Mouse (Mus musculus): ENCODE results near the gene Olfr1373.

The Olfr1373 gene

DNA sequence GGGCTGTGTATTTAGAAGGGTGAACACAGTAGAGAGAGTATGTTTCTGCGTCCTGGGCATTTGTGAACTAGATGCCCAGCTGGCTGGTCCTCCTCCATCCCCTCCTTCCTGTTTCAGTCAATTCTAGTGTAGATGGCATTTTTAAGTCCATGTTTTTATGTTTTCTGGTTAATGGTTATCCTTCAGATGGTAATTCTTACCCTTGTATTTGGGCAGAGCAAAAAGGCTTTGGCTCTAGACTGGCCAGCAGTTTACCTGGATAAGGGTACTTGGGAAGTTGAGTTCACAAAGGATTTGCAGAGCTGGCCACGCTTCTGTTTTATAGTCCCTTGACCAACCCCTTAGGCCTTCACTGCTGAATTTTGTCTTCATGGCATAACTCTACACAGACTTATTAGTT is 39.3 kb downstream of the Olfr1373 start:
- no peak for DNase-seq (ENCODE audit: low spot score)

DNA sequence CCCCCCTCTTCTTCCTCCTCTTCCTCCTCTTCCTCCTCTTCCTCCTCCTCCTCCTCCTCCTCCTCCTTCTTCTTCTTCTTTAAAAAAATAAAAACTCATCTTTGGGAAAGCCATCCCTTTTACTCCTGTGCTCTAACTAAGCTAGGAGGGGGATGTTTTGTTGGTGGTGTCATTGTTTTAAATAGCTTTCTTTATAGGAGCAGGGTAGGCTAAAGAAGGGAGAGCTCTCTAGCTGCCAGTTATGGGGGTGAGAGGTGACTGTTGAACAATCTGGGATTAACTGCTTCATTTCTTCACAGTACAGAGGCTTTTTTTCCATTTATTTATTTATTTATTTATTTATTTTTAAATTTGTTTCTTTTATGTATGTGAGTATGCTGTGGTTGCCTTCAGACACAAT is 39.8 kb downstream of the Olfr1373 start:
- DNase-seq (ENCODE audit: low spot score), result no peak

DNA sequence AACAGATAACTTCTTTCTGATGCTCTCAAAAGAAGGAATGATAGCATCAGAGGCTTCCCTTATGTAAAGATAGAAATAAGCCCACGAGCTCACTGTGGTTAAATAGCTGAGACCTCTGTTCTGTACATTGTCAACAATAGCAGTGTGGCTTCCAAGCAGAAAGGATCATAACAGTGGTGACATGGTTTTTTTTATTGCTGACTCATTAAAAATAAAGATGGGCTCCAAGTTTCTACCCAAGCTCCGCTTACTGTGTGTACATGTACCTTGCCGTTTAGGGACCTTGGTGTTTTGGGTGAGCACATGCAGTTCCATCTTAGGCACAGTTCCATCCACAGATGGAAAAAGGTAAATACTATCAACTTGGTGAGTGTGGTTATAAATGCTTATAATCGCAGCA is 42.4 kb downstream of the Olfr1373 start:
- no peak for DNase-seq (ENCODE audit: low spot score)

DNA sequence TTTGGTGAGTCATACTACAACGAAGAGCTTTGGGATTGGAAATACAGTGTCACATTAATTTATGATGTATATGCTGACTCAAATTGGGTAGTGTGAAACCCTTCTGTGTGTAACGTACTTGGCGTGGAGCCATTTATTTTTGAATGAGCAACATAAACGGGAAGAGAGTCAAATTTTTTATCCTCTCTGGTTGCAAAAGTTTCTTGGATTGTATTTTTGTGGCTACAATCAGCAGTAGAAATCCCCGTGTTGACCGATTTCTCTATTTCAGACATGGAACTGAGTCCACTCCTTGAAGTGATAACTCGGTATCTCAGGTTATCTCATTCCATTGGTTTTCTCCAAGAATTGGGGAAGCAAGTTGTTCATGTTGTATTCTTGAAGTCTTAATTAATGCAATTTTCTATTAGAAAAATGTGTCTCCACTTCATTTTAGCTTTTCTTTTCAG is 45.5 kb downstream of the Olfr1373 start:
- no peak for DNase-seq (ENCODE audit: low spot score)

GRCm38 (mm10) chr11:52099031-52099761 is 46.1 kb downstream of the Olfr1373 start:
- DNase-seq (ENCODE audit: low spot score), result peak; percentile 53

GRCm38 (mm10) chr11:52098398-52098946 is 46.9 kb downstream of the Olfr1373 start, which contains the start of gene Ppp2ca:
Gene Ppp2ca, plus strand, starts transcription at chr11:52098681.
- DNase-seq (ENCODE audit: low spot score), result peak; percentile 95

- no peak for DNase-seq (ENCODE audit: low spot score)
Measured at GRCm38 (mm10) chr11:52097596-52097995, 47.7 kb downstream of the Olfr1373 start.

- DNase-seq (ENCODE audit: low spot score), result no peak
Measured at GRCm38 (mm10) chr11:52097016-52097415, 48.3 kb downstream of the Olfr1373 start.
